Mouse (Mus musculus) cortical plate, adult 2 months (tissue): Measurements from ENCODE around the gene Zfp146.

Experiments used
- CTCF ChIP-seq: fragments of 200-500 bp; IDR thresholded peaks from 2 replicates; pipeline ENCODE4 v1.5.1; 2011; ENCODE audit warnings: mild to moderate bottlenecking, control low read depth, low read length; ENCODE audit not compliant: insufficient read depth; ENCODE audit errors: extremely low read depth
- POLR2A ChIP-seq: fragments of 200-500 bp; IDR thresholded peaks from 2 replicates; pipeline ENCODE4 v1.6.1; 2011; ENCODE audit warnings: mild to moderate bottlenecking, low read length, control low read depth; ENCODE audit not compliant: insufficient read depth; ENCODE audit errors: extremely low read depth

GRCm38 (mm10) chr7:30147011-30147410, 22.5 kb downstream of the Zfp146 start:
- TF ChIP-seq CTCF (no peak), POLR2A (no peak)
